Mouse (Mus musculus) MEL (cell line): ENCODE results near the gene Gm12184. TPM values are rescaled to one million over a fixed set of nuclear protein-coding genes. Genes with fewer than 3 reads are reported as not detected.
A peak's percentile ranks its signal among the peaks of the same experiment; 100 is the strongest.

ENCODE experiments used
- DNase-seq: peaks from one replicate; pipeline ENCODE4 v3.0.0; 2011; ENCODE audit warnings: low read depth, low spot score
- H3K27ac ChIP-seq: 2 replicates; pipeline ENCODE4 v1.5.1; 2012; ENCODE audit warnings: low read depth, mild to moderate bottlenecking, control low read depth, low read length, moderate library complexity; ENCODE audit not compliant: control insufficient read depth
- H3K27me3 ChIP-seq, 2 experiments: fragments of 150-350 bp in 1 of 2; sonication (generic) in 1 of 2; 2 replicates each; pipeline ENCODE4 v1.6.1; 2012; ENCODE audit warnings: low read length in 2 of 2, mild to moderate bottlenecking in 2 of 2, improper control_type of control experiment in 1 of 2, moderate library complexity in 1 of 2; ENCODE audit not compliant: insufficient read depth in 2 of 2, control insufficient read depth in 1 of 2
- H3K36me3 ChIP-seq, 2 experiments: 2 replicates each; pipeline ENCODE4 v1.6.1; 2012 to 2014; ENCODE audit warnings: low read length in 2 of 2, improper control_type of control experiment in 1 of 2, inconsistent platforms in 1 of 2, mild to moderate bottlenecking in 1 of 2; ENCODE audit not compliant: insufficient read depth in 2 of 2, control insufficient read depth in 1 of 2
- H3K4me1 ChIP-seq, 2 experiments: fragments of 150-350 bp in 1 of 2; sonication (generic) in 1 of 2; 2 replicates each; pipeline ENCODE4 v1.6.1; 2012; ENCODE audit warnings: low read length in 2 of 2, improper control_type of control experiment in 1 of 2, mild to moderate bottlenecking in 1 of 2; ENCODE audit not compliant: insufficient read depth in 2 of 2, control insufficient read depth in 1 of 2
- H3K4me3 ChIP-seq, 2 experiments: fragments of 150-350 bp in 1 of 2; sonication (generic) in 1 of 2; 2 replicates each; pipeline ENCODE4 v1.5.1; 2012; ENCODE audit warnings: low read depth in 2 of 2, low read length in 2 of 2, mild to moderate bottlenecking in 2 of 2, moderate library complexity in 2 of 2, control low read depth in 1 of 2, improper control_type of control experiment in 1 of 2; ENCODE audit not compliant: control insufficient read depth in 1 of 2, insufficient read depth in 1 of 2
- H3K79me2 ChIP-seq: 2 replicates; pipeline ENCODE4 v1.6.1; 2012; ENCODE audit warnings: mild to moderate bottlenecking, low read length, moderate library complexity; ENCODE audit not compliant: control insufficient read depth, poor library complexity, insufficient read depth
- H3K9ac ChIP-seq: 2 replicates; pipeline ENCODE4 v1.6.1; 2012; ENCODE audit warnings: low read depth, mild to moderate bottlenecking, control low read depth, low read length, moderate library complexity; ENCODE audit not compliant: control insufficient read depth, poor library complexity, severe bottlenecking
- H3K9me3 ChIP-seq: fragments of 150-350 bp; sonication (generic); replicated peaks from 2 replicates; pipeline ENCODE4 v1.6.1; 2012; ENCODE audit warnings: mild to moderate bottlenecking, low read length, improper control_type of control experiment, moderate library complexity; ENCODE audit not compliant: insufficient read depth
- CHD1 ChIP-seq: IDR thresholded peaks from 2 replicates; pipeline ENCODE4 v1.6.1; 2012; ENCODE audit warnings: low read depth, mild to moderate bottlenecking, inconsistent platforms, low read length, improper control_type of control experiment
- EP300 ChIP-seq, 2 experiments: IDR thresholded peaks; 2 replicates each; pipeline ENCODE4 v1.6.1; 2011; ENCODE audit warnings: improper control_type of control experiment in 2 of 2, low read length in 2 of 2, low read depth in 1 of 2, mild to moderate bottlenecking in 1 of 2
- KAT2A ChIP-seq: conservative IDR thresholded peaks from 2 replicates; pipeline ENCODE4 v1.6.1; 2012; ENCODE audit warnings: low read depth, low read length, improper control_type of control experiment, inconsistent platforms
- MAZ ChIP-seq: IDR thresholded peaks from 2 replicates; pipeline ENCODE4 v1.6.1; 2012; ENCODE audit warnings: low read depth, mild to moderate bottlenecking, inconsistent platforms, low read length, improper control_type of control experiment
- MYB ChIP-seq: IDR thresholded peaks from 2 replicates; pipeline ENCODE4 v1.6.1; 2011; ENCODE audit warnings: mild to moderate bottlenecking, low read depth, low read length, improper control_type of control experiment
- NELFE ChIP-seq: IDR thresholded peaks from 2 replicates; pipeline ENCODE4 v1.6.1; 2011; ENCODE audit warnings: low read depth, low read length, improper control_type of control experiment
- POLR2A ChIP-seq, 2 experiments: IDR thresholded peaks; 2 replicates each; pipeline ENCODE4 v1.6.1; 2011 to 2012; ENCODE audit warnings: low read length in 2 of 2, mild to moderate bottlenecking in 2 of 2, control low read depth in 1 of 2, improper control_type of control experiment in 1 of 2, low read depth in 1 of 2, moderate library complexity in 1 of 2; ENCODE audit not compliant: control insufficient read depth in 1 of 2, insufficient read depth in 1 of 2, poor library complexity in 1 of 2
- POLR2AphosphoS2 ChIP-seq: IDR thresholded peaks from 2 replicates; pipeline ENCODE4 v1.6.1; 2011; ENCODE audit warnings: low read length, improper control_type of control experiment
- RAD21 ChIP-seq: IDR thresholded peaks from 2 replicates; pipeline ENCODE4 v1.6.1; 2011; ENCODE audit warnings: mild to moderate bottlenecking, low read depth, low read length, improper control_type of control experiment
- RCOR1 ChIP-seq: IDR thresholded peaks from 2 replicates; pipeline ENCODE4 v1.6.1; 2012; ENCODE audit warnings: low read depth, mild to moderate bottlenecking, inconsistent platforms, low read length, improper control_type of control experiment
- SIN3A ChIP-seq: IDR thresholded peaks from 2 replicates; pipeline ENCODE4 v1.6.1; 2012; ENCODE audit warnings: low read length, improper control_type of control experiment, inconsistent platforms
- SMC3 ChIP-seq: IDR thresholded peaks from 2 replicates; pipeline ENCODE4 v1.6.1; 2011; ENCODE audit warnings: low read depth, low read length, improper control_type of control experiment
- USF1 ChIP-seq: IDR thresholded peaks from 2 replicates; pipeline ENCODE4 v1.6.1; 2014; ENCODE audit warnings: low read depth, mild to moderate bottlenecking, inconsistent platforms, low read length, improper control_type of control experiment, moderate library complexity
- ZC3H11A ChIP-seq: IDR thresholded peaks from 2 replicates; pipeline ENCODE4 v1.6.1; 2012; ENCODE audit warnings: low read depth, mild to moderate bottlenecking, inconsistent platforms, low read length, improper control_type of control experiment
- ZMIZ1 ChIP-seq: IDR thresholded peaks from 2 replicates; pipeline ENCODE4 v1.6.1; 2012; ENCODE audit warnings: low read depth, mild to moderate bottlenecking, inconsistent platforms, low read length, improper control_type of control experiment, moderate library complexity
- polyA plus RNA-seq, 2 experiments: library from polyadenylated mRNA; stranded (reverse) in 1 of 2; unstranded in 1 of 2; fragments of >175 nt in 1 of 2; fragments of >200 nt in 1 of 2; gene quantifications; 2 replicates each; pipeline versions ENCODE4 v1.2.1 to v1.2.4; 2012; ENCODE audit warnings: low replicate concordance in 2 of 2, low read depth in 1 of 2; ENCODE audit not compliant: insufficient read length in 2 of 2, insufficient read depth in 1 of 2, missing spikeins in 1 of 2
- total RNA-seq: library from RNA; depleted of rRNA; stranded (reverse); fragments of 300-350 nt; gene quantifications from 2 replicates; pipeline ENCODE4 v1.2.3, GENCODE M21; 2012

Gm12184 gene
- total and polyA plus RNA-seq, 3 experiments: 10.9 to 15.3 TPM; not detected in 1

- no peak overlapping the region for H3K4me3 ChIP-seq
- peaks cover 27 to 32% of the 10 kb centered on the region in 2 experiments for H3K36me3 ChIP-seq
- peak; percentile 58 for DNase-seq
- no peak overlapping the region for H3K27ac ChIP-seq
- peak; percentile 13 for TF ChIP-seq SMC3
- TF ChIP-seq MYB: peak; percentile 49; the same call in 1 of the 2 replicates
- TF ChIP-seq POLR2AphosphoS2: peak; percentile 1; the same call in 1 of the 2 replicates
- TF ChIP-seq RAD21: no peak
- TF ChIP-seq RCOR1: no peak
- TF ChIP-seq EP300 (IDR thresholded peaks at IDR 0.05; ENCODE audit: low read depth in 1 of 2, low read length in 2 of 2): no peak
- TF ChIP-seq MAZ: no peak
- TF ChIP-seq CHD1: no peak
- TF ChIP-seq USF1: no peak
- no peak for TF ChIP-seq NELFE
- peak; percentile 77 for TF ChIP-seq ZMIZ1
- TF ChIP-seq POLR2A (IDR thresholded peaks at IDR 0.05; ENCODE audit: control insufficient read depth in 1 of 2, insufficient read depth in 1 of 2, low read depth in 1 of 2, low read length in 2 of 2, poor library complexity in 1 of 2): peak in 1 of 2 experiments; percentile 19; a peak in 2 of 4 replicates
- H3K9me3 ChIP-seq: no peaks in the 10 kb centered on the region
- H3K4me1 ChIP-seq: peaks cover 2 to 3% of the 10 kb centered on the region in 2 experiments; a peak in 1 of 4 replicates
- no peaks in the 10 kb centered on the region for H3K27me3 ChIP-seq
- peaks cover 11% of the 10 kb centered on the region; the same call in 1 of the 2 replicates for H3K79me2 ChIP-seq
- no peak overlapping the region for H3K9ac ChIP-seq
These were observed 18.2 kb downstream of the Gm12184 start for GRCm38 (mm10) chr11:48808304-48808646.

DNA sequence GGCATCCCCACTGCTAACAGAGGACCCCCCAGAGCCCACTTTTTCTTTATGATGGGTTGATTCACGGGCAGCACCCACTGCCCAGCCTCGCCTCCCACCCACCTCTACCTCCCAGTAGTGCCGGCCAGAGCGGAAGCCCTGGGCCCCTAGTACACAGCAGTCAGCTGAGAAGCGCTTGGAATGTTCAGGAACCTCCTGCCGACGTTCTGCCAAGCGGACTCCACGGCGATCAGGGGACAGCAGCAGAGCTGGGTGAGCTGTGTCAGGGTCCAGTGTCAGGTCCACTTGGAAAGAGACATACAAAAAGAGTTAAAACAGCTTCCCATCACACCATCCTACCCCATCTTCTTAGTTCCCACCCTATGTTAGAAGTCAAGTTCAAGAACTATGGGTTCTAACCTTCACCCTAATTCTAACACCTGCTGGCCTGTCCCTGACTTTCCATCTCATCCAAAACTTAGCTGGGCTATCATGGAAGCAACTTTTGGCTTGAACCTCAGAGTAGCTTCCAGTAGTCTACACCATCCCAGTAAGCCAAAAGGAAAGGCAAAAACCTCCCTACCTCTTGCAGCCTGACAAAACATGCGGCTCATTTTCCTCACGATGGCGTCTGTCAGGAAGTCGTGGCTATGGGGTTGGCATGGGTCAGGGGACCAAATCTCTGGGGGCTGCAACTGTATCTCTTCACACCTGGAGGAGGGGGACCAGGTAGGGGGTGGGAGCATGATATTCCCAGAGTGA, 18.7 kb downstream of the Gm12184 start:
- H3K9ac ChIP-seq: no peak overlapping the region
- no peak overlapping the region for H3K27ac ChIP-seq

More for the DNA sequence above, 18.7 kb downstream of the Gm12184 start:
- H3K9me3 ChIP-seq: no peaks in the 10 kb centered on the region
- peaks cover 16% of the 10 kb centered on the region for H3K79me2 ChIP-seq
- peaks cover 32 to 37% of the 10 kb centered on the region in 2 experiments for H3K36me3 ChIP-seq
- H3K27me3 ChIP-seq: no peaks in the 10 kb centered on the region
- no peak overlapping the region for H3K4me3 ChIP-seq
- peak; percentile 73 for DNase-seq
- TF ChIP-seq MYB (no peak), POLR2A (IDR thresholded peaks at IDR 0.05; ENCODE audit: control insufficient read depth in 1 of 2, insufficient read depth in 1 of 2, low read depth in 1 of 2, low read length in 2 of 2, poor library complexity in 1 of 2) (peak in 1 of 2 experiments; percentile 31; a peak in 2 of 4 replicates), RCOR1 (no peak), KAT2A (no peak), SIN3A (0 out of 2 replicates have a peak, but pooled peaks have one; percentile 20), ZC3H11A (no peak), NELFE (peak; percentile 33; the same call in 1 of the 2 replicates)
- peaks cover 3 to 8% of the 10 kb centered on the region in 2 experiments; a peak in 1 of 4 replicates for H3K4me1 ChIP-seq
